Mouse (Mus musculus): ENCODE results near the gene Ccdc54. TPM values are rescaled to one million over a fixed set of nuclear protein-coding genes. Genes with fewer than 3 reads are reported as not detected.

Gene Ccdc54
- polyA plus RNA-seq (2017; shearing (Covaris generic)), result not detected

GRCm38 (mm10) chr16:50591054-50591453 is at the start of gene Ccdc54:
TSS of gene Ccdc54 (minus strand) at chr16:50591154.

Other genes with a start within 250 kb of the Ccdc54 start
- 49.1 TPM for gene Bbx, start 158.8 kb downstream of the Ccdc54 start, polyA plus RNA-seq (2017; shearing (Covaris generic))

Data from CD4-positive, CD25-positive, alpha-beta regulatory T cell, adult 9 weeks (primary cell).